Mouse (Mus musculus) forebrain, embryonic 11.5 days (tissue): ENCODE measurements around the gene Dglucy. TPM values are rescaled to one million over a fixed set of nuclear protein-coding genes. Genes with fewer than 3 reads are reported as not detected.
"Not testable (repeated sequence)": the region's sequence is repeated elsewhere in the genome, so short reads cannot be mapped to it uniquely, and the experiment has no call there.

Source experiments
- ATAC-seq: fragments of 200-750 bp; cut with Nextera tagmentation; replicated peaks from 2 replicates; pipeline ENCODE4 v1.8.0; 2017; ENCODE audit warnings: moderate TSS enrichment; ENCODE audit not compliant: low FRiP score
- DNase-seq: peaks from one replicate; pipeline ENCODE4 v3.0.0-alpha.2; 2017; ENCODE audit warnings: low spot score
- H3K27ac ChIP-seq: fragments of 300-500 bp; sonication (generic); 2 replicates; pipeline ENCODE4 v1.5.1; 2014; ENCODE audit warnings: low read depth, low read length
- H3K27me3 ChIP-seq: fragments of 300-500 bp; sonication (generic); 2 replicates; pipeline ENCODE4 v1.6.1; 2014; ENCODE audit warnings: mild to moderate bottlenecking, low read length, mixed read lengths; ENCODE audit not compliant: control insufficient read depth, insufficient read depth
- H3K36me3 ChIP-seq: fragments of 300-500 bp; sonication (generic); 2 replicates; pipeline ENCODE4 v1.6.1; 2014; ENCODE audit warnings: mild to moderate bottlenecking, low read length, moderate library complexity, mixed read lengths; ENCODE audit not compliant: control insufficient read depth, insufficient read depth
- H3K4me1 ChIP-seq: fragments of 300-500 bp; sonication (generic); replicated peaks from 2 replicates; pipeline ENCODE4 v1.6.1; 2014; ENCODE audit warnings: low read length, mixed read lengths; ENCODE audit not compliant: control insufficient read depth, insufficient read depth
- H3K4me2 ChIP-seq: fragments of 300-500 bp; sonication (generic); 2 replicates; pipeline ENCODE4 v1.6.1; 2014; ENCODE audit warnings: low read depth, mild to moderate bottlenecking, low read length, moderate library complexity, mixed read lengths; ENCODE audit not compliant: severe bottlenecking
- H3K4me3 ChIP-seq: fragments of 300-500 bp; sonication (generic); 2 replicates; pipeline ENCODE4 v1.5.1; 2014; ENCODE audit warnings: low read depth, low read length
- H3K9ac ChIP-seq: fragments of 300-500 bp; sonication (generic); 2 replicates; pipeline ENCODE4 v1.6.1; 2014; ENCODE audit warnings: low read length
- H3K9me3 ChIP-seq: fragments of 300-500 bp; sonication (generic); 2 replicates; pipeline ENCODE4 v1.6.1; 2016; ENCODE audit warnings: low read length, mixed read lengths; ENCODE audit not compliant: control insufficient read depth
- WGBS: fragments of 180-500 bp; shearing (Covaris S2); extraction: QIAGEN DNeasy Blood & Tissue Kit; methylation state at CpG from one replicate; pipeline ENCODE4 v1.1.7; 2014; 5-methylcytosine and 5-hydroxymethylcytosine counted together
- polyA plus RNA-seq: library from polyadenylated mRNA; unstranded; fragments of >200 nt; fragmentation: Nextera tagmentation; extraction: Ambion mirVana; gene quantifications from 2 replicates; pipeline ENCODE4 v1.2.1, GENCODE M21; 2014

Dglucy gene
- polyA plus RNA-seq, 1 experiment from 2014 or later = 0.87 TPM

- DNase-seq (no peak), ATAC-seq (no peak)
- WGBS = 64% methylated on average over 3 of the region's 3 CpGs
- Histone ChIP-seq H3K9ac (no peak overlapping the region), H3K27ac (no peak overlapping the region), H3K4me3 (no peak overlapping the region), H3K36me3 (no peaks in the 10 kb centered on the region), H3K4me1 (no peaks in the 10 kb centered on the region), H3K27me3 (no peaks in the 10 kb centered on the region), H3K4me2 (no peak overlapping the region), H3K9me3 (no peaks in the 10 kb centered on the region)
Measured at GRCm38 (mm10) chr12:100789981-100790550, 11.2 kb downstream of the Dglucy start.

- Histone ChIP-seq H3K9me3 (no peaks in the 10 kb centered on the region), H3K9ac (no peak overlapping the region), H3K4me3 (no peak overlapping the region), H3K4me2 (no peak overlapping the region), H3K36me3 (no peaks in the 10 kb centered on the region), H3K27ac (no peak overlapping the region), H3K4me1 (no peaks in the 10 kb centered on the region), H3K27me3 (no peaks in the 10 kb centered on the region)
- ATAC-seq (no peak), DNase-seq (no peak)
- WGBS = 84% methylated on average over 6 of the region's 6 CpGs
Measured at GRCm38 (mm10) chr12:100791425-100791824, 12.6 kb downstream of the Dglucy start.

- H3K4me2 ChIP-seq = no peak overlapping the region
- H3K27ac ChIP-seq = no peak overlapping the region
- no peaks in the 10 kb centered on the region for H3K27me3 ChIP-seq
- H3K4me3 ChIP-seq = no peak overlapping the region
- H3K36me3 ChIP-seq = no peaks in the 10 kb centered on the region
- no peak for ATAC-seq
- DNase-seq = no peak
- H3K9me3 ChIP-seq = no peaks in the 10 kb centered on the region
- 68% methylated on average over 7 of the region's 7 CpGs for WGBS
- H3K9ac ChIP-seq = no peak overlapping the region
- H3K4me1 ChIP-seq = no peaks in the 10 kb centered on the region
Measured at GRCm38 (mm10) chr12:100794450-100795230, 15.8 kb downstream of the Dglucy start.

GRCm38 (mm10) chr12:100795390-100796036 lies 16.7 kb downstream of the Dglucy start:
- no peak overlapping the region for H3K9ac ChIP-seq
- no peaks in the 10 kb centered on the region for H3K9me3 ChIP-seq
- H3K27ac ChIP-seq = no peak overlapping the region
- WGBS = 88% methylated on average over 7 of the region's 7 CpGs
- H3K4me2 ChIP-seq = no peak overlapping the region
- no peaks in the 10 kb centered on the region for H3K27me3 ChIP-seq
- no peak for DNase-seq
- H3K4me1 ChIP-seq = no peaks in the 10 kb centered on the region
- no peak overlapping the region for H3K4me3 ChIP-seq
- H3K36me3 ChIP-seq = no peaks in the 10 kb centered on the region
- no peak for ATAC-seq

- not testable (repeated sequence) for H3K9me3 ChIP-seq, H3K27me3 ChIP-seq, H3K9ac ChIP-seq, H3K4me1 ChIP-seq, H3K4me3 ChIP-seq, DNase-seq, ATAC-seq, H3K27ac ChIP-seq, H3K4me2 ChIP-seq, H3K36me3 ChIP-seq
- 90% methylated on average over 19 of the region's 19 CpGs for WGBS
Measured at GRCm38 (mm10) chr12:100803391-100803790, 24.5 kb downstream of the Dglucy start.

GRCm38 (mm10) chr12:100807280-100807679 lies 28.4 kb downstream of the Dglucy start:
- 84% methylated on average over 7 of the region's 7 CpGs for WGBS
- no peak for ATAC-seq
- H3K27me3 ChIP-seq = no peaks in the 10 kb centered on the region

GRCm38 (mm10) chr12:100808609-100809280 lies 29.9 kb downstream of the Dglucy start:
- Histone ChIP-seq H3K36me3 (no peaks in the 10 kb centered on the region), H3K27ac (no peak overlapping the region), H3K9ac (no peak overlapping the region), H3K4me1 (no peaks in the 10 kb centered on the region), H3K27me3 (no peaks in the 10 kb centered on the region), H3K4me2 (no peak overlapping the region), H3K9me3 (no peaks in the 10 kb centered on the region), H3K4me3 (no peak overlapping the region)
- 51% methylated on average over 13 of the region's 13 CpGs for WGBS
- ATAC-seq = no peak
- DNase-seq = no peak

More at GRCm38 (mm10) chr12:100807280-100807679, 28.4 kb downstream of the Dglucy start:
- no peak overlapping the region for H3K27ac ChIP-seq
- no peak overlapping the region for H3K4me3 ChIP-seq
- no peaks in the 10 kb centered on the region for H3K9me3 ChIP-seq
- DNase-seq = no peak
- no peak overlapping the region for H3K9ac ChIP-seq
- no peaks in the 10 kb centered on the region for H3K4me1 ChIP-seq
- H3K4me2 ChIP-seq = no peak overlapping the region
- H3K36me3 ChIP-seq = no peaks in the 10 kb centered on the region

GRCm38 (mm10) chr12:100810542-100810941 lies 31.7 kb downstream of the Dglucy start:
- WGBS = 88% methylated on average over 11 of the region's 11 CpGs
- H3K4me1 ChIP-seq = no peaks in the 10 kb centered on the region
- DNase-seq = no peak
- H3K4me2 ChIP-seq = no peak overlapping the region
- H3K9ac ChIP-seq = no peak overlapping the region
- no peak overlapping the region for H3K27ac ChIP-seq
- ATAC-seq = no peak
- no peaks in the 10 kb centered on the region for H3K9me3 ChIP-seq
- no peak overlapping the region for H3K4me3 ChIP-seq
- H3K27me3 ChIP-seq = no peaks in the 10 kb centered on the region
- no peaks in the 10 kb centered on the region for H3K36me3 ChIP-seq
